Mouse (Mus musculus): ENCODE data around the gene Slc25a40.

DNA sequence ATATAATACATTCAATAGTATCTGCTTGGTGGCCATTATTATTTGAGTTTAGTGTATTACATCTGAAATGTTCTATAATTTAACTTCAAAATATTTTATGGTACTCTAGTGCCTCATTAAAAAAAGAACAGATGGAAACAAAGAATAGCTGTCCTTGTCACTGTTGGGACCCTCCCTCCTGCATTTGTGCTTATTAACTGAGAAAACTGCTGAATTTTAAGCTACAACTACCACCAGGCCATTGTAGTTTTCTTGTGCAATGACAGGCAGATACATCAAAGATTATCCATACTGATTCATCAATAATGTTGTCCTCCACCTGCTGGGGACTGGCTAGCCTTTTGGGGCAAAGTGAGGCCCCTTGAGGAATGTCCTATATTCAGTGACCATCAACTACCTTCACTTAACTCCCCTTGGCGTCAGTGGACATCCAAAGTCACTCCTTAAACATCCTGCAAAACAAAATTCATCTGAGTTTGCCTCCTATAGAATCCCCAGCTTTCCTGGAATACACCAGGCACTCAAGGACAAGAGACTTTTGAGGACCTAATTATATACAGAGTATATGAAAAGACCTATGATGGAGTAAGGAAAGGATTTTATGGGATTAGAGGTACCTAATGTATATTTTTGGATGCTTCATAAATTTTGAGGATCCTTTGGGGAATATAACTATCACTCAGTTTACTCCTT is 28.6 kb upstream of the Slc25a40 start:
- TF ChIP-seq CTCF (IDR thresholded peaks at IDR 0.05; ENCODE audit: borderline replicate concordance, insufficient read depth, low read length) (no peak), POLR2A (IDR thresholded peaks at IDR 0.05; ENCODE audit: low read depth, low read length) (no peak)
